Mouse (Mus musculus) embryonic facial prominence, embryonic 10.5 days (tissue): ENCODE measurements around the gene Derl3. TPM values are rescaled to one million over a fixed set of nuclear protein-coding genes. Genes with fewer than 3 reads are reported as not detected.
"Not testable (repeated sequence)": the region's sequence is repeated elsewhere in the genome, so short reads cannot be mapped to it uniquely, and the experiment has no call there.

ENCODE experiments used
- DNase-seq: peaks from one replicate; pipeline ENCODE4 v3.0.0-alpha.2; 2017; ENCODE audit warnings: low spot score
- H3K27ac ChIP-seq: fragments of 300-500 bp; sonication (generic); replicated peaks from 2 replicates; pipeline ENCODE4 v1.5.1; 2016; ENCODE audit warnings: mild to moderate bottlenecking
- H3K27me3 ChIP-seq: fragments of 300-500 bp; sonication (generic); replicated peaks from 2 replicates; pipeline ENCODE4 v1.6.1; 2016; ENCODE audit warnings: low read depth, mild to moderate bottlenecking; ENCODE audit not compliant: poor library complexity, severe bottlenecking
- H3K36me3 ChIP-seq: fragments of 300-500 bp; sonication (generic); replicated peaks from 2 replicates; pipeline ENCODE4 v1.6.1; 2016; ENCODE audit warnings: mild to moderate bottlenecking, moderate library complexity
- H3K4me1 ChIP-seq: fragments of 300-500 bp; sonication (generic); 2 replicates; pipeline ENCODE4 v1.6.1; 2016
- H3K4me3 ChIP-seq: fragments of 300-500 bp; sonication (generic); 2 replicates; pipeline ENCODE4 v1.5.1; 2016; ENCODE audit warnings: mild to moderate bottlenecking, moderate library complexity
- H3K9me3 ChIP-seq: fragments of 300-500 bp; sonication (generic); 2 replicates; pipeline ENCODE4 v1.6.1; 2016; ENCODE audit warnings: mild to moderate bottlenecking
- WGBS: fragments of 180-500 bp; shearing (Covaris S2); methylation state at CpG from one replicate; pipeline ENCODE4 v1.1.7; 2016; 5-methylcytosine and 5-hydroxymethylcytosine counted together
- polyA plus RNA-seq: library from polyadenylated mRNA; unstranded; fragments of >200 nt; fragmentation: Nextera tagmentation; extraction: Ambion mirVana; gene quantifications from 2 replicates; pipeline ENCODE4 v1.2.1, GENCODE M21; 2016

Gene Derl3
- polyA plus RNA-seq = 2.3 and 3.0 TPM in 2 replicates

GRCm38 (mm10) chr10:75893089-75893750 is at the start of gene Derl3:
TSS of gene Derl3 (plus strand) at chr10:75893413.
- peak within 1 kb of the TSS; percentile 80 for H3K27ac ChIP-seq
- peaks cover 39% of the 10 kb centered on the region for H3K4me1 ChIP-seq
- H3K36me3 ChIP-seq = peaks cover 49% of the 10 kb centered on the region
- peak within 1 kb of the TSS; percentile 63 for H3K4me3 ChIP-seq
- no peaks in the 10 kb centered on the region for H3K27me3 ChIP-seq
- no peaks in the 10 kb centered on the region for H3K9me3 ChIP-seq
- DNase-seq = peak; percentile 97
- WGBS = 1% methylated on average over 51 of the region's 51 CpGs

DNA sequence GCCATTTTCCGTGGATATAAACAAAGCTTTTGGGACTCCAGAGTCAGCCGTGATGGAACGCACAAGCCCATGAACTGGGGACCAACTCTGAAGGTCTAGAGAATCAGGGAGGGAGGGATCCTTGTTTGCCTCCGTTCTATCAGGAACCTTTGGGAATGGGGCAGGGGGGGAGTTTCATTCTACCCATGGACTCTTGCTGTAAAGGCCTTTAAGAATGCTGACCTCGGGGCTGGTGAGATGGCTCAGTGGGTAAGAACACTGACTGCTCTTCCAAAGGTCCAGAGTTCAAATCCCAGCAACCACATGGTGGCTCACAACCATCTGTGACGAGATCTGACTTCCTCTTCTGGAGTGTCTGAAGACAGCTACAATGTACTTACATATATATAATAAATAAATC is 49.3 kb upstream of the Derl3 start:
- not testable (repeated sequence) for H3K9me3 ChIP-seq, DNase-seq, H3K4me1 ChIP-seq, H3K27me3 ChIP-seq, H3K36me3 ChIP-seq, H3K27ac ChIP-seq, H3K4me3 ChIP-seq
- WGBS = 82% methylated on average over 6 of the region's 6 CpGs

GRCm38 (mm10) chr10:75844800-75845199 is 48.4 kb upstream of the Derl3 start:
- Histone ChIP-seq H3K27me3 (no peaks in the 10 kb centered on the region), H3K9me3 (no peaks in the 10 kb centered on the region), H3K4me3 (no peak overlapping the region), H3K4me1 (peaks cover 8% of the 10 kb centered on the region; the same call in 1 of the 2 replicates), H3K27ac (no peak overlapping the region), H3K36me3 (no peaks in the 10 kb centered on the region)
- 84% methylated on average over 1 of the region's 1 CpGs for WGBS
- DNase-seq = no peak

DNA sequence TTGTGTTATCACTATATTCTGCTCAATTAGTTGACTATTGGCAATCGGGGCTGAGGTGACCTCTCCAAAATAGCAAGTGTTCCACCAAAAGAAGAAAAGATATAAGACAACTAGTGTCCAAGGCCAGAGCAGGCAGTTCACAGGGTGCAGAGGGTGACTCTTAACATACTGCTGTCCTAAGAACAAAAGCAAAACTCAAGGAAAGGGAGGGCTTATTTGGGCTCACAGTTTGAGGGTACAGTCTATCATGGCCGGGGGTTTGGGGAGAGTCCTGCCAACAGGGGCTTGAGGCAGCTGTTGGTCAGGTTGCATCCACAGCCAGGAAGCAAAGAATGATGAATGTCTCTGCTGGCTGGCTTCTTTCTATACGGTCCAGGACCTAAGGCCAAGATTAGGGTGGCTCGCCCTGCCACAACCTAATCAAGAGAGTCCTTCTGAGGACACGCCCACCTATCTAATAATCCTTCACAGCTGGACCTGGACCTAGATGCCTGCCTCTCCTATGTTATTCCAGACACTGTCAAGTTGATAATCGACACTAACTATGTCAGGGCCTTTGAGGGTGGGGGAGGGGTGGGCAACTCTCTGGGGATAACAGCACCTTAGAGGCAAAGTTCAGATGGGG is 47.8 kb upstream of the Derl3 start:
- Histone ChIP-seq H3K4me3 (no peak overlapping the region), H3K36me3 (no peaks in the 10 kb centered on the region), H3K9me3 (no peaks in the 10 kb centered on the region), H3K4me1 (peaks cover 8% of the 10 kb centered on the region; the same call in 1 of the 2 replicates), H3K27ac (no peak overlapping the region), H3K27me3 (no peaks in the 10 kb centered on the region)
- WGBS = 78% methylated on average over 6 of the region's 6 CpGs
- DNase-seq = no peak

GRCm38 (mm10) chr10:75848382-75848781 is 44.8 kb upstream of the Derl3 start:
- H3K27me3 ChIP-seq = 0 out of 2 replicates have a peak, but pooled peaks cover 6% of the 10 kb centered on the region
- no peak overlapping the region for H3K4me3 ChIP-seq
- no peaks in the 10 kb centered on the region for H3K9me3 ChIP-seq
- H3K4me1 ChIP-seq = peaks cover 20% of the 10 kb centered on the region
- DNase-seq = no peak
- no peak overlapping the region for H3K27ac ChIP-seq
- 31% methylated on average over 3 of the region's 3 CpGs for WGBS
- no peaks in the 10 kb centered on the region for H3K36me3 ChIP-seq

- no peak overlapping the region for H3K27ac ChIP-seq
- 7% methylated on average over 6 of the region's 6 CpGs for WGBS
- no peaks in the 10 kb centered on the region for H3K9me3 ChIP-seq
- peaks cover 20% of the 10 kb centered on the region for H3K4me1 ChIP-seq
- H3K4me3 ChIP-seq = no peak overlapping the region
- no peak for DNase-seq
- 0 out of 2 replicates have a peak, but pooled peaks cover 6% of the 10 kb centered on the region for H3K27me3 ChIP-seq
- peaks cover 6% of the 10 kb centered on the region for H3K36me3 ChIP-seq
Observed at GRCm38 (mm10) chr10:75851076-75851475, 42.1 kb upstream of the Derl3 start.

DNA sequence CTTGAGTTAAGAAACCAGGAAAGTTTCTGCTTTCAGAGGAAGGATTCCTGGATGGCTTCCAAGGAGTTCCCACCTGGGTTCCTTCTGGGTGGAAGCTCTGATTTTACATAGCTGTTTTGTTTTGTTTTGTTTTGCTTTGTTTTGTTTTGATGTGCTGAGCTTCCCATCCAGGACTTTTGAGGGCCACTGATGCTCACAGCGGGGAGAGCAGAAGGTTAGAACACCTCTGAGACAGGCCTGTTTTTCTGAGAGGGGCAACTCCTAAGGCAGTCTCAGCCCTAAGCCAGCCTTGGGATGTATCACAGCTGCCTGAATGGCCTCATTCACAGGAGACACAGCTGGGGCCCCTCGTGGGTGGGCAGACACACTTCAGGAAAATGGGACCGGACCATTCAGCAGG is 41.5 kb upstream of the Derl3 start:
- Histone ChIP-seq H3K9me3 (no peaks in the 10 kb centered on the region), H3K4me1 (peaks cover 20% of the 10 kb centered on the region), H3K27ac (no peak overlapping the region), H3K27me3 (0 out of 2 replicates have a peak, but pooled peaks cover 6% of the 10 kb centered on the region), H3K36me3 (peaks cover 12% of the 10 kb centered on the region), H3K4me3 (no peak overlapping the region)
- no peak for DNase-seq
- 39% methylated on average over 3 of the region's 3 CpGs for WGBS

- Histone ChIP-seq H3K27ac (no peak overlapping the region), H3K27me3 (0 out of 2 replicates have a peak, but pooled peaks cover 6% of the 10 kb centered on the region), H3K36me3 (peaks cover 22% of the 10 kb centered on the region), H3K4me3 (no peak overlapping the region), H3K4me1 (peaks cover 24% of the 10 kb centered on the region), H3K9me3 (no peaks in the 10 kb centered on the region)
- DNase-seq = no peak
- WGBS = 95% methylated on average over 12 of the region's 12 CpGs
Observed at GRCm38 (mm10) chr10:75852539-75853125, 40.6 kb upstream of the Derl3 start.

- Histone ChIP-seq H3K9me3 (no peaks in the 10 kb centered on the region), H3K4me3 (no peak overlapping the region), H3K36me3 (peaks cover 30% of the 10 kb centered on the region), H3K4me1 (peaks cover 31% of the 10 kb centered on the region), H3K27me3 (0 out of 2 replicates have a peak, but pooled peaks cover 6% of the 10 kb centered on the region), H3K27ac (peak overlapping the region; percentile 40)
- 36% methylated on average over 10 of the region's 10 CpGs for WGBS
- peak; percentile 79 for DNase-seq
Observed at GRCm38 (mm10) chr10:75853452-75853851, 39.8 kb upstream of the Derl3 start.

- no peak for DNase-seq
- Histone ChIP-seq H3K4me3 (no peak overlapping the region), H3K36me3 (peaks cover 36% of the 10 kb centered on the region), H3K27me3 (0 out of 2 replicates have a peak, but pooled peaks cover 6% of the 10 kb centered on the region), H3K27ac (no peak overlapping the region), H3K4me1 (peaks cover 31% of the 10 kb centered on the region), H3K9me3 (no peaks in the 10 kb centered on the region)
- WGBS = 53% methylated on average over 5 of the region's 5 CpGs
Observed at GRCm38 (mm10) chr10:75854096-75854495, 39.1 kb upstream of the Derl3 start.

- DNase-seq = no peak
- Histone ChIP-seq H3K27ac (no peak overlapping the region), H3K36me3 (peaks cover 37% of the 10 kb centered on the region), H3K9me3 (no peaks in the 10 kb centered on the region), H3K4me3 (no peak overlapping the region), H3K27me3 (0 out of 2 replicates have a peak, but pooled peaks cover 6% of the 10 kb centered on the region), H3K4me1 (peaks cover 33% of the 10 kb centered on the region)
- 87% methylated on average over 6 of the region's 6 CpGs for whole genome bisulfite sequencing
Observed at GRCm38 (mm10) chr10:75854791-75855190, 38.4 kb upstream of the Derl3 start.

- peaks cover 36% of the 10 kb centered on the region for H3K4me1 ChIP-seq
- H3K27ac ChIP-seq = no peak overlapping the region
- 91% methylated on average over 15 of the region's 15 CpGs for WGBS
- DNase-seq = no peak
- H3K36me3 ChIP-seq = peaks cover 37% of the 10 kb centered on the region
- H3K27me3 ChIP-seq = 0 out of 2 replicates have a peak, but pooled peaks cover 6% of the 10 kb centered on the region
- H3K9me3 ChIP-seq = no peaks in the 10 kb centered on the region
- no peak overlapping the region for H3K4me3 ChIP-seq
Observed at GRCm38 (mm10) chr10:75855416-75855981, 37.7 kb upstream of the Derl3 start.
